Mouse (Mus musculus) splenic B cell, adult 2 months (primary cell): ENCODE results near the gene Gjb6.

Experiments
- DNase-seq: peaks from one replicate; pipeline ENCODE4 v3.0.0-alpha.2; 2011; ENCODE audit warnings: low read depth, low spot score
- H3K27me3 ChIP-seq: 2 replicates; pipeline ENCODE4 v1.6.1; 2012; ENCODE audit warnings: mild to moderate bottlenecking, low read length, moderate library complexity, mixed read lengths; ENCODE audit not compliant: control insufficient read depth, poor library complexity, insufficient read depth, severe bottlenecking
- H3K36me3 ChIP-seq: 2 replicates; pipeline ENCODE4 v1.6.1; 2012; ENCODE audit warnings: mild to moderate bottlenecking, low read length, moderate library complexity, mixed read lengths; ENCODE audit not compliant: control insufficient read depth, poor library complexity, insufficient read depth, severe bottlenecking

The Gjb6 gene

GRCm38 (mm10) chr14:57104106-57105023, 29.0 kb downstream of the Gjb6 start, which contains the start of gene Gjb2:
Gjb2 (minus strand) TSS chr14:57104702.
- Histone ChIP-seq H3K27me3 (no peaks in the 10 kb centered on the region), H3K36me3 (no peaks in the 10 kb centered on the region)
- DNase-seq = no peak

DNA sequence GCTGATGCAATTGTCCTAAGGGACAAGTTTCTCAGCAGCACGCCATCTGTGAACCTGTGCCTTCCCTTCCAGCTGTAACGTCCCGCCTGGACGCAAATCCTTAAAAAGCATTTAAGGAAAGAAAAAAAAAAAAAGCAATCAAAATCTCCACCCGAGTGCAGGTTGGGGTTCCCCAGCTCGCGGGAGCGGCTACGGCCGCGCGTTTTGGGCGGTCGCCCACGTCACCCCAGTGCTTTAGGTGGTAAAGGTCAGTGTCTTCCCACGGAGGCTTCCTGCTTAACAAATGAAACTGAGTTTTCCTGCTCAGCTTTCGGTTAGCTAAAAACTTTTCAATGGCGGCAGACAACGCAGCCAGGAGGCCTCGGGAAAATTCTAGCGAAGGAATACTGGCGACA, 29.7 kb downstream of the Gjb6 start:
- Histone ChIP-seq H3K27me3 (no peaks in the 10 kb centered on the region), H3K36me3 (no peaks in the 10 kb centered on the region)
- DNase-seq = no peak

DNA sequence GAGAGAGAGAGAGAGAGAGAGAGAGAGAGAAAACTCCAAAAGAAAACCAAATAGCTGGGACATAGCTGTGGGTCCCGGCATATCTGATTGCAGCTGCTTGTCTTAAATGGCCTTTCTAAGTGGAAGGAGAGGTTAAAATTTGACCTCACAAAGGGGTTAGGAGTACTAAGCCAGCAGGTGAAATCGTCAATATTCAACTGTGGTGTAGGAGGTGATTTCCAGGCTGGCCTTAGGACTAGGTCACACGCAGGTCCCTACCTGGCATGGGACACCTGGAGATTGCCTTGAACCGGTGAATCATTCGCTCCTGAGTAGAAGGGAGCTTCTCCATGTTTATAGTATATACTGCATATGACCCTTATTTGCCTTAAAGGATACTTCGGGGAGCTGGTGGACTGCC, 30.3 kb downstream of the Gjb6 start:
- no peaks in the 10 kb centered on the region for H3K27me3 ChIP-seq
- no peaks in the 10 kb centered on the region for H3K36me3 ChIP-seq
- no peak for DNase-seq

DNA sequence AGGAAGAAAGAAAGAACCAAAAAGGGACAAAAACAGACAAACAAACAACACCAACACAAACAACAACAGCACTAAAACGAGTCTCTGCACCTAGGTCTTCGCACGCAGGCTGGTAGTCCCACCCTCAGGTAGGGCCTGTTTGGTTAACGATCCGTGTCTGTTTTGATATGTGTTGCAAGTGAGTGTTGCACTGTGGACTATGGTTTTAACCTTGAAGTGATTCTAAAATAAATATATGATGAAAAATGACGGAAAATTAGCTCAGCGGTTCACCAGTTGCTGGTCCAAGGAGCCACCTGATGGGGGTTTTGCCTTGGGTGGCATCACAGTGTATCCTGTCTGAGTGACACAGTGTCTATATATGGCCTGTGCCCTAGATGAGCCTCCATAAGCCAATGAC, 31.8 kb downstream of the Gjb6 start:
- Histone ChIP-seq H3K27me3 (no peaks in the 10 kb centered on the region), H3K36me3 (no peaks in the 10 kb centered on the region)
- DNase-seq = no peak

- H3K36me3 ChIP-seq = no peaks in the 10 kb centered on the region
Observed at GRCm38 (mm10) chr14:57095855-57096254, 37.6 kb downstream of the Gjb6 start.

GRCm38 (mm10) chr14:57093029-57093428, 40.4 kb downstream of the Gjb6 start:
- H3K36me3 ChIP-seq = no peaks in the 10 kb centered on the region
- H3K27me3 ChIP-seq = no peaks in the 10 kb centered on the region; the same call in 1 of the 2 replicates
- DNase-seq = peak; percentile 46

More at GRCm38 (mm10) chr14:57095855-57096254, 37.6 kb downstream of the Gjb6 start:
- no peaks in the 10 kb centered on the region for H3K27me3 ChIP-seq
- DNase-seq = no peak

GRCm38 (mm10) chr14:57090001-57090400, 43.4 kb downstream of the Gjb6 start:
- no peaks in the 10 kb centered on the region; the same call in 1 of the 2 replicates for H3K27me3 ChIP-seq
- DNase-seq = no peak

GRCm38 (mm10) chr14:57089107-57089506, 44.3 kb downstream of the Gjb6 start:
- no peak for DNase-seq
- Histone ChIP-seq H3K36me3 (no peaks in the 10 kb centered on the region), H3K27me3 (no peaks in the 10 kb centered on the region; the same call in 1 of the 2 replicates)

More at GRCm38 (mm10) chr14:57090001-57090400, 43.4 kb downstream of the Gjb6 start:
- H3K36me3 ChIP-seq = no peaks in the 10 kb centered on the region

- no peak for DNase-seq
- Histone ChIP-seq H3K36me3 (no peaks in the 10 kb centered on the region), H3K27me3 (no peaks in the 10 kb centered on the region)
Observed at GRCm38 (mm10) chr14:57084180-57084668, 49.2 kb downstream of the Gjb6 start.

DNA sequence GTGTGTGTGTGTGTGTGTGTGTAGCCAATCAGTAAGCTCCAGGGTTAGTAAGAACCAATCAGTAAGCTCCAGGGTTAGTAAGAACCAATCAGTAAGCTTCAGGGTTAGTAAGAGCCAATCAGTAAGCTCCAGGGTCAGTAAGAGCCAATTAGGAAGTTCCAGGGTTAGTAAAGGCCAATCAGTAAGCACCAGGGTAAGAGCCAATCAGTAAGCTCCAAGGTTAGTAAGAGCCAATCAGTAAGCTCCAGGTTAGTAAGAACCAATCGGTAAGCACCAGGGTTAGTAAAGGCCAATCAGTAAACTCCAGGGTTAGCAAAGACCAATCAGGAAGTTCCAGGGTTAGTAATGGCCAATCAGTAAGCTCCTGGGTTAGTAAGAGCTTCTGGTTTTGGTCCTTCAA, 50.5 kb downstream of the Gjb6 start:
- H3K36me3 ChIP-seq = no peaks in the 10 kb centered on the region
- DNase-seq = no peak
- H3K27me3 ChIP-seq = no peaks in the 10 kb centered on the region

GRCm38 (mm10) chr14:57075537-57075936, 57.9 kb downstream of the Gjb6 start:
- no peaks in the 10 kb centered on the region for H3K36me3 ChIP-seq
- H3K27me3 ChIP-seq = no peaks in the 10 kb centered on the region
- DNase-seq = no peak
